Mouse (Mus musculus) forebrain, embryonic 15.5 days (tissue): Measurements from ENCODE around the gene Calr. TPM values are rescaled to one million over a fixed set of nuclear protein-coding genes. Genes with fewer than 3 reads are reported as not detected.

Source experiments
- ATAC-seq: fragments of 200-750 bp; cut with Nextera tagmentation; replicated peaks from 2 replicates; pipeline ENCODE4 v1.8.0; 2017; ENCODE audit warnings: mild to moderate bottlenecking, moderate TSS enrichment, moderate library complexity
- H3K27ac ChIP-seq: fragments of 300-500 bp; sonication (generic); replicated peaks from 2 replicates; pipeline ENCODE4 v1.5.1; 2015; ENCODE audit warnings: mild to moderate bottlenecking, inconsistent platforms
- H3K27me3 ChIP-seq: fragments of 300-500 bp; sonication (generic); 2 replicates; pipeline ENCODE4 v1.6.1; 2015; ENCODE audit warnings: inconsistent platforms
- H3K36me3 ChIP-seq: fragments of 300-500 bp; sonication (generic); 2 replicates; pipeline ENCODE4 v1.6.1; 2015; ENCODE audit warnings: mild to moderate bottlenecking, inconsistent platforms
- H3K4me1 ChIP-seq: fragments of 300-500 bp; sonication (generic); 2 replicates; pipeline ENCODE4 v1.6.1; 2015; ENCODE audit warnings: inconsistent platforms
- H3K4me2 ChIP-seq: fragments of 300-500 bp; sonication (generic); replicated peaks from 2 replicates; pipeline ENCODE4 v1.6.1; 2015; ENCODE audit warnings: mild to moderate bottlenecking, inconsistent platforms
- H3K4me3 ChIP-seq: fragments of 300-500 bp; sonication (generic); 2 replicates; pipeline ENCODE4 v1.5.1; 2015; ENCODE audit warnings: mild to moderate bottlenecking, inconsistent platforms
- H3K9ac ChIP-seq: fragments of 300-500 bp; sonication (generic); replicated peaks from 2 replicates; pipeline ENCODE4 v1.6.1; 2015; ENCODE audit warnings: mild to moderate bottlenecking, inconsistent platforms
- H3K9me3 ChIP-seq: fragments of 300-500 bp; sonication (generic); 2 replicates; pipeline ENCODE4 v1.6.1; 2016; ENCODE audit warnings: inconsistent platforms
- WGBS: fragments of 180-500 bp; shearing (Covaris S2); methylation state at CpG from one replicate; pipeline ENCODE4 v1.1.7; 2015; ENCODE audit warnings: mixed read lengths; 5-methylcytosine and 5-hydroxymethylcytosine counted together
- polyA plus RNA-seq: library from polyadenylated mRNA; unstranded; fragments of >200 nt; fragmentation: Nextera tagmentation; extraction: Ambion mirVana; gene quantifications from 2 replicates; pipeline ENCODE4 v1.2.1, GENCODE M21; 2015

Calr gene
- polyA plus RNA-seq, result 559 and 575 TPM in 2 replicates

- WGBS, result under 1% methylated on average over 55 of the region's 55 CpGs
- H3K36me3 ChIP-seq, result peaks cover 33% of the 10 kb centered on the region
- no peaks in the 10 kb centered on the region for H3K9me3 ChIP-seq
- H3K27me3 ChIP-seq, result no peaks in the 10 kb centered on the region
- ATAC-seq, result peak; percentile 99
- H3K27ac ChIP-seq, result peak within 1 kb of the TSS; percentile 86
- peak within 1 kb of the TSS; percentile 95 for H3K4me3 ChIP-seq
- peak within 1 kb of the TSS; percentile 78 for H3K4me2 ChIP-seq
- H3K9ac ChIP-seq, result peak within 1 kb of the TSS; percentile 97
- peaks cover 37% of the 10 kb centered on the region for H3K4me1 ChIP-seq
Measured at GRCm38 (mm10) chr8:84846722-84847572, at the start of gene Calr. Gene Calr, minus strand, starts transcription at chr8:84846934.

DNA sequence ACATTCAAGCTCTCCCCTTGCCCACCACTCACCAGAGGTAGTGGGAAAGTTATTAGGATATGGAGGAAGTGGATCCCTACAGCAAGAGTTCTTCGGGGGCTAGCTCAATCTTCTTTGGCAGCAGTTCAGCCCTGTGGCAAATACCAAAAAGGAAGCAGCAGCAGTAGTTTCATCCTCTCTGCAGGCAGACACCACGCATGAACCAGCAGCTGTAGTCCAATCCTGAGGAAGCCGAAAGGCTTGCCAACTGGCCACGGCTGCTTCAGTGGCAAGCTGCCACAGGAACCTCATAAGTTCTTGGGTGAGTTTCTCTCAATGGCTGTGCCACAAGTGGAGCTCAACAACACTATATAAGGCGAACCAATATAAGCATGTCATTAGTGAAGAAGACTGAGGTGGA, 49.2 kb upstream of the Calr start:
- Histone ChIP-seq H3K4me2 (no peak overlapping the region), H3K27ac (no peak overlapping the region), H3K9me3 (no peaks in the 10 kb centered on the region), H3K4me3 (no peak overlapping the region), H3K36me3 (no peaks in the 10 kb centered on the region), H3K9ac (no peak overlapping the region), H3K27me3 (no peaks in the 10 kb centered on the region), H3K4me1 (peaks cover 19% of the 10 kb centered on the region)
- ATAC-seq, result no peak
- 79% methylated on average over 5 of the region's 5 CpGs for WGBS

DNA sequence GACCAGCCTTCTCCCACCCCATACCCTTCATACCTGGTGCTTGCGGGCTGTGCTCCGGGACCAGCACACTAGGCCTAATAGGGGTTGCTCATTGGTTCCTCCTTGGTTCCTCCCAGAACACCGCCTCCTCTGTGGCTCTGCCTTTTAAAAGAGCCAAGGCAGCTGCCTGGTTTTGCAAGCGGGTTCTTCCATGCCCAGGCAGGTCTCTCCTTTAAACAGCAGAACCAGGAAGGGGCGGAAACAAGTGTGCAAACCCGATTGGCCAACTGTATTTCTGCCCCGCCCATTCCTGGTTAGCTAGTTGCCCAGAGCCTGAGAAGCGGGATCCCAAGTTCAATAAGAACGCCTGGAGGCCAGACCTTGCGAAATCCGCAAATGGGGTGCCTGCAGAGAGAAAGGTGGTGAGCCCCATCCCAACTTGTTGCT, 47.0 kb upstream of the Calr start, which contains the start of gene Gcdh:
Gcdh (minus strand) TSS at position 213 of the 426 bp plus-strand sequence.
- H3K4me1 ChIP-seq, result peaks cover 19% of the 10 kb centered on the region
- H3K9ac ChIP-seq, result peak within 1 kb of the TSS; percentile 76
- peaks cover 7% of the 10 kb centered on the region for H3K36me3 ChIP-seq
- peak; percentile 99 for ATAC-seq
- peak within 1 kb of the TSS; percentile 91 for H3K4me3 ChIP-seq
- H3K27ac ChIP-seq, result peak within 1 kb of the TSS; percentile 52
- H3K9me3 ChIP-seq, result no peaks in the 10 kb centered on the region
- no peaks in the 10 kb centered on the region for H3K27me3 ChIP-seq
- under 1% methylated on average over 11 of the region's 11 CpGs for WGBS
- peak within 1 kb of the TSS; percentile 92 for H3K4me2 ChIP-seq

- Histone ChIP-seq H3K4me1 (peaks cover 19% of the 10 kb centered on the region), H3K4me2 (peak overlapping the region; percentile 92), H3K9me3 (no peaks in the 10 kb centered on the region), H3K36me3 (peaks cover 13% of the 10 kb centered on the region), H3K4me3 (peak overlapping the region; percentile 91), H3K9ac (peak overlapping the region; percentile 76), H3K27ac (peak overlapping the region; percentile 52), H3K27me3 (no peaks in the 10 kb centered on the region)
- 13% methylated on average over 31 of the region's 31 CpGs for WGBS
- peak; percentile 51; the same call in 1 of the 2 replicates for ATAC-seq
Measured at GRCm38 (mm10) chr8:84892993-84893708, 46.4 kb upstream of the Calr start.

DNA sequence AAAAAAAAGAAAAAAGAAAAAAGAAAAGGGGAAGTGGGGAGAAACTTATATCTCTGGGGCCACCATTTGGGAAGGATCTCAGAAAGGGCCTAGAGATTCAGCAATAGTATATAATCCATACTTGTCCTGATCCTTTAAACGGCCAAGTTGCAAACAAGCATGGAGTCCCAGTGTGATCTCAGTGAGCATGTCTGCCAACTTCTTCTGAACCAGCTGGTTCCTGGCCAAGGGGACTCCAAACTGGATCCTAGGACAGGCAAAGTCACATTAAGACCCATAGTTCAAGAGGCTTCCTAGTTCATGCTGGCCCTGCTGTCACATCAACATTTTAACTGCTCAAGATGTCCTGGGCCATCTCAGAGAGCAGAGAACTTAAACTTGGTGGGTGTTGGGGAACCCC, 42.4 kb upstream of the Calr start:
- Histone ChIP-seq H3K4me1 (peaks cover 16% of the 10 kb centered on the region), H3K4me3 (no peak overlapping the region), H3K4me2 (no peak overlapping the region), H3K27ac (no peak overlapping the region), H3K27me3 (no peaks in the 10 kb centered on the region), H3K36me3 (peaks cover 29% of the 10 kb centered on the region), H3K9me3 (no peaks in the 10 kb centered on the region), H3K9ac (no peak overlapping the region)
- ATAC-seq, result no peak
- 94% methylated on average over 1 of the region's 1 CpGs for WGBS

DNA sequence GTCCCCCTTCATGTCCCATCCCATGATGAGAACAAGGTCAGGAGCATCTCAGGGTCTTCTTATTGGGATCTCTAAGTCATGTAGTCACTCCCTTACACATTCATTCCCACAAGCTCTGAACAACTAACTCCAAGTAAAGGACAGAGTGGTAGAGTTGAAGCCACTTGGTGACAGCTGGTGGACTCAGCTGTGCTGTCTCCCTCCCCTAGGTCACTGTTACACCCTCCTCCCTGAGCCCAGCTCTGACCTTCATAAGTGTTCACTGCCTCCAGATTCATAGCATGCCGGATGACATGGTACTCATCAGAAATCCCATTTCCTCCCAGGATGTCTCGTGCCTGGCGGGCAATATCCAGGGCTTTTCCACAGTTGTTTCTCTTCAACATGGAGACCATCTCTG, 41.5 kb upstream of the Calr start:
- Histone ChIP-seq H3K27me3 (no peaks in the 10 kb centered on the region), H3K9ac (no peak overlapping the region), H3K27ac (no peak overlapping the region), H3K36me3 (peaks cover 29% of the 10 kb centered on the region), H3K4me1 (peaks cover 10% of the 10 kb centered on the region), H3K9me3 (no peaks in the 10 kb centered on the region), H3K4me2 (no peak overlapping the region), H3K4me3 (no peak overlapping the region)
- no peak for ATAC-seq
- 93% methylated on average over 3 of the region's 3 CpGs for WGBS

DNA sequence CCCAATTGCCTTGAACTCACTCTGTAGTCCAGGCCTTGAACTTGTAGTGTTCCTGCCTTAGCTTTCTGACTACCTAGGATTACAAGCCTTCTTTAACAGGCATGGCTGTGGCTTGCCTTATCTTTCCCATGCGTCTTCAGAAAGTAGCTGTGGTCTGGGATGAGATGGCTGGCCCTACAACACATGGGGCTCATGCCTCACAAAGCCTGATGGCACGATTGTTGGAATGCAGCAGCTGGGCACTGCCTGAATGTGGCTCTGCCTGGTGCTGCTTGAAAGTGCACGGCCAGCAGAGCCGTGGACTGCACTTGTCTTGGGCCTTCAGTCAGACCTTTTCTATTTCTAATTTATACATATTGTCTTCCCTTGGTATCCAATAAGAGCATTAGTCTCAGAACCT, 38.0 kb upstream of the Calr start:
- WGBS, result 91% methylated on average over 4 of the region's 4 CpGs
- Histone ChIP-seq H3K4me2 (no peak overlapping the region), H3K4me3 (no peak overlapping the region), H3K9ac (no peak overlapping the region), H3K36me3 (peaks cover 26% of the 10 kb centered on the region), H3K27me3 (no peaks in the 10 kb centered on the region), H3K27ac (no peak overlapping the region), H3K9me3 (no peaks in the 10 kb centered on the region), H3K4me1 (no peaks in the 10 kb centered on the region)
- ATAC-seq, result no peak

DNA sequence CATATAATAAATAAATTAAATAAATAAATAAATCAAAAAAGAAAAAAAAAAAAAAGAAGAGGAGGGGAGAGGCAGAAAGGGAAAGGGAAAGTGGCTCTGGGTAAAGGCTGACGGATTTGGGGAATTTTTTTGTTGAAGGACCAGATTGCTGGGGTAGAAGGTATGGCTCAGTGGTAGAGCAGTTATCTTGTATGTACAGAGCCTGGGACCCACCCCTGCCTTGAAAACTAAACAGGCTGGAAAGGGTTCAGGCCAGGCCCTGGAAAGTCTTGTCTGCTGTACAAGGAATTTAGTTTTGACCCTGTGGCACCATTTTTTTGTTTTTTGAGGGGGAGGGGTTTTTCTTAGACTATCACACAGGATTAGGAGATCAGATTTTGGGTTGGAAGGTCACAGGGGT, 32.2 kb upstream of the Calr start:
- H3K27ac ChIP-seq, result no peak overlapping the region
- no peaks in the 10 kb centered on the region for H3K36me3 ChIP-seq
- 86% methylated on average over 1 of the region's 1 CpGs for WGBS
- no peaks in the 10 kb centered on the region for H3K27me3 ChIP-seq
- H3K4me3 ChIP-seq, result no peak overlapping the region
- H3K4me1 ChIP-seq, result peaks cover 14% of the 10 kb centered on the region
- H3K9me3 ChIP-seq, result no peaks in the 10 kb centered on the region
- H3K4me2 ChIP-seq, result no peak overlapping the region
- ATAC-seq, result no peak
- H3K9ac ChIP-seq, result no peak overlapping the region

GRCm38 (mm10) chr8:84877297-84878035, 30.7 kb upstream of the Calr start:
- no peaks in the 10 kb centered on the region for H3K27me3 ChIP-seq
- H3K4me1 ChIP-seq, result peaks cover 20% of the 10 kb centered on the region
- ATAC-seq, result peak; percentile 79
- WGBS, result 43% methylated on average over 3 of the region's 3 CpGs
- no peaks in the 10 kb centered on the region for H3K36me3 ChIP-seq
- no peaks in the 10 kb centered on the region for H3K9me3 ChIP-seq
- H3K9ac ChIP-seq, result no peak overlapping the region
- no peak overlapping the region for H3K4me2 ChIP-seq
- H3K27ac ChIP-seq, result peak overlapping the region; percentile 81
- no peak overlapping the region for H3K4me3 ChIP-seq

GRCm38 (mm10) chr8:84874339-84874738, 27.6 kb upstream of the Calr start:
- Histone ChIP-seq H3K4me1 (peaks cover 28% of the 10 kb centered on the region), H3K36me3 (peaks cover 5% of the 10 kb centered on the region), H3K9ac (no peak overlapping the region), H3K9me3 (no peaks in the 10 kb centered on the region), H3K4me2 (no peak overlapping the region), H3K27me3 (no peaks in the 10 kb centered on the region), H3K27ac (no peak overlapping the region), H3K4me3 (no peak overlapping the region)
- no peak for ATAC-seq
- WGBS, result 86% methylated on average over 3 of the region's 3 CpGs

- Histone ChIP-seq H3K9ac (no peak overlapping the region), H3K9me3 (no peaks in the 10 kb centered on the region), H3K4me2 (peak overlapping the region; percentile 92), H3K4me1 (peaks cover 27% of the 10 kb centered on the region), H3K4me3 (peak overlapping the region; percentile 47), H3K27ac (no peak overlapping the region), H3K36me3 (peaks cover 17% of the 10 kb centered on the region), H3K27me3 (no peaks in the 10 kb centered on the region)
- ATAC-seq, result no peak
- WGBS, result 65% methylated on average over 4 of the region's 4 CpGs
Measured at GRCm38 (mm10) chr8:84873016-84873415, 26.3 kb upstream of the Calr start.
